Mouse (Mus musculus): ENCODE measurements around the gene Mkks.
A peak's percentile ranks its signal among the peaks of the same experiment; 100 is the strongest.
"Not testable (repeated sequence)": the region's sequence is repeated elsewhere in the genome, so short reads cannot be mapped to it uniquely, and the experiment has no call there.

Gene Mkks

GRCm38 (mm10) chr2:136891068-136891950 lies at the start of gene Mkks, which contains the start of the genes Slx4ip and AL731706.1:
Mkks (minus strand) TSS chr2:136891389.
Slx4ip (plus strand) TSS chr2:136891218.
AL731706.1 (minus strand) TSS chr2:136891389.
- peak; percentile 99 for DNase-seq

GRCm38 (mm10) chr2:136938249-136938648 lies 47.1 kb upstream of the Mkks start:
- no peak for DNase-seq

GRCm38 (mm10) chr2:136936391-136937288 lies 45.5 kb upstream of the Mkks start:
- DNase-seq = no peak

GRCm38 (mm10) chr2:136921003-136921408 lies 29.8 kb upstream of the Mkks start:
- DNase-seq = peak; percentile 22

GRCm38 (mm10) chr2:136920257-136920993 lies 29.2 kb upstream of the Mkks start:
- no peak for DNase-seq

- DNase-seq = no peak
These were observed 28.2 kb upstream of the Mkks start for GRCm38 (mm10) chr2:136919433-136919832.

GRCm38 (mm10) chr2:136914334-136914902 lies 23.2 kb upstream of the Mkks start:
- DNase-seq = no peak

GRCm38 (mm10) chr2:136913021-136913420 lies 21.8 kb upstream of the Mkks start:
- no peak for DNase-seq

GRCm38 (mm10) chr2:136911958-136912411 lies 20.8 kb upstream of the Mkks start:
- peak; percentile 53 for DNase-seq

GRCm38 (mm10) chr2:136909298-136909697 lies 18.1 kb upstream of the Mkks start:
- no peak for DNase-seq

- no peak for DNase-seq
These were observed 17.4 kb upstream of the Mkks start for GRCm38 (mm10) chr2:136908596-136908995.

GRCm38 (mm10) chr2:136896131-136896530 lies 4.9 kb upstream of the Mkks start:
- DNase-seq = no peak

GRCm38 (mm10) chr2:136894494-136894893 lies 3.3 kb upstream of the Mkks start:
- no peak for DNase-seq

GRCm38 (mm10) chr2:136891951-136892371 lies 772 bp upstream of the Mkks start:
- DNase-seq = peak; percentile 96

- not testable (repeated sequence) for DNase-seq
These were observed 497 bp downstream of the Mkks start for GRCm38 (mm10) chr2:136890716-136891067.

GRCm38 (mm10) chr2:136886846-136887245 lies 4.3 kb downstream of the Mkks start:
- DNase-seq = peak; percentile 61

- no peak for DNase-seq
These were observed 5.6 kb downstream of the Mkks start, which contains the start of gene AL731706.2 for GRCm38 (mm10) chr2:136885579-136885978. AL731706.2 (minus strand) TSS chr2:136885679.

GRCm38 (mm10) chr2:136854543-136855388 lies 36.4 kb downstream of the Mkks start:
- DNase-seq = no peak

GRCm38 (mm10) chr2:136850366-136850765 lies 40.8 kb downstream of the Mkks start:
- DNase-seq = no peak

- DNase-seq = no peak
These were observed 53.2 kb downstream of the Mkks start for GRCm38 (mm10) chr2:136837994-136838393.

GRCm38 (mm10) chr2:136835882-136836281 lies 55.3 kb downstream of the Mkks start:
- peak; percentile 7 for DNase-seq

Data from kidney, postnatal 10 days (tissue).